Mouse (Mus musculus): ENCODE data around the gene R3hdml. TPM values are rescaled to one million over a fixed set of nuclear protein-coding genes. Genes with fewer than 3 reads are reported as not detected.

Gene R3hdml
- polyA plus RNA-seq, 1 experiment from 2014 or later: 0.27 TPM

DNA sequence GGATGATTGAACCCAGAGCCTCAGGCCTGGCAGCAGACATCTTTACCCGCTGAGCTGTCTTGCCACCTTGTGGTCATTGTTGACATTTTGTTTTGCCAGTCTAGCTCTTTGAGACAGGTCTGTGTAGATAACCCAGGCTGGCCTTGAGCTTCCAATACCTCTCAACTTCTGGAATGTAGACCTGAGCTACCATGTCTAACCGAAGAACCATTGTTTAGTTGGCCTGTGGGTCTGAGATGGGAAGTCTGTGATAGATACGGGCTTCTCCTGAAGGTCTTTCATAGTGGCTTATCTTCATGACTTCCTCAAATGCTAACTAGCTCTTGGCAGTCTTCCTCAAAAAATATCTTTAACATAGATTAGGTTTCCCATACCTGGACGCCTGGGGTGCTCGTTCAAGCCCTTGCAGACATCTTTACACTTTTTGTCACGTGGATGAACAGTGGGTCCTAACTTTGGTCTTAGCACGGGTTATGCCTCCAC, 33.7 kb downstream of the R3hdml start:
- 84% methylated on average over 7 of the region's 7 CpGs for WGBS
- Histone ChIP-seq H3K27ac (no peak overlapping the region), H3K9ac (no peak overlapping the region), H3K27me3 (peaks cover 3% of the 10 kb centered on the region; the same call in 1 of the 2 replicates), H3K4me2 (no peak overlapping the region), H3K36me3 (no peaks in the 10 kb centered on the region), H3K4me1 (no peaks in the 10 kb centered on the region), H3K4me3 (no peak overlapping the region), H3K9me3 (no peaks in the 10 kb centered on the region)
- ATAC-seq (ENCODE audit: insufficient number of reproducible peaks, low FRiP score, low TSS enrichment, low read depth): no peak

DNA sequence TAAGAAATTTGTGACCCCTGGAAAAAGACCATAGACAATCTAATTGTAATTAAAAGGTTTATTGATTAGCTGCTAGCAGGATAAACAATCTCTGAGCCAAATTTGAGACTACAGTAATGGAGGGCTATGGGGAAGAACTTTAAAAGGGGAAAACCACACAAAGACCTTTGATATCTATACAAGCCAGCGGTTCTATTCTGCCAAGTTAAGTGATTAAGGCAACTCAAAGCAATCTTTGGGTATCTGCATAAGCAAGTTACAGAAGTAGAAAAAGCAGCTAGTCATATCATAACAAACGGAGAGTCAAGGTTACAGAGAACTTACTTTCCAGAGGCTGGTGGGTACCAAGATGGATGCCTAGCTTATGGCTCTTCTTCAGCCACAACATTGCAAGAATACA, 35.4 kb downstream of the R3hdml start:
- Histone ChIP-seq H3K9me3 (no peaks in the 10 kb centered on the region), H3K4me1 (no peaks in the 10 kb centered on the region), H3K4me3 (no peak overlapping the region), H3K36me3 (no peaks in the 10 kb centered on the region), H3K9ac (no peak overlapping the region), H3K4me2 (no peak overlapping the region), H3K27ac (no peak overlapping the region), H3K27me3 (peaks cover 3% of the 10 kb centered on the region; the same call in 1 of the 2 replicates)
- 88% methylated on average over 2 of the region's 2 CpGs for WGBS
- ATAC-seq (ENCODE audit: insufficient number of reproducible peaks, low FRiP score, low TSS enrichment, low read depth): no peak

- no peak for ATAC-seq (ENCODE audit: insufficient number of reproducible peaks, low FRiP score, low TSS enrichment, low read depth)
- WGBS: 45% methylated on average over 8 of the region's 8 CpGs
- H3K36me3 ChIP-seq: no peaks in the 10 kb centered on the region
- H3K9ac ChIP-seq: no peak overlapping the region
- H3K9me3 ChIP-seq: no peaks in the 10 kb centered on the region
- no peak overlapping the region for H3K27ac ChIP-seq
- no peak overlapping the region for H3K4me2 ChIP-seq
- no peak overlapping the region for H3K4me3 ChIP-seq
- H3K27me3 ChIP-seq: peaks cover 7% of the 10 kb centered on the region; the same call in 1 of the 2 replicates
- H3K4me1 ChIP-seq: peaks cover 4% of the 10 kb centered on the region
These were observed 38.3 kb downstream of the R3hdml start for GRCm38 (mm10) chr2:163530418-163530817.

- H3K4me2 ChIP-seq: no peak overlapping the region
- WGBS: 16% methylated on average over 9 of the region's 9 CpGs
- H3K4me1 ChIP-seq: peaks cover 4% of the 10 kb centered on the region
- no peak overlapping the region for H3K27ac ChIP-seq
- H3K9ac ChIP-seq: no peak overlapping the region
- H3K36me3 ChIP-seq: no peaks in the 10 kb centered on the region
- no peak overlapping the region for H3K4me3 ChIP-seq
- peaks cover 14% of the 10 kb centered on the region; the same call in 1 of the 2 replicates for H3K27me3 ChIP-seq
- ATAC-seq (ENCODE audit: insufficient number of reproducible peaks, low FRiP score, low TSS enrichment, low read depth): no peak
- no peaks in the 10 kb centered on the region for H3K9me3 ChIP-seq
These were observed 39.8 kb downstream of the R3hdml start for GRCm38 (mm10) chr2:163531917-163532316.

DNA sequence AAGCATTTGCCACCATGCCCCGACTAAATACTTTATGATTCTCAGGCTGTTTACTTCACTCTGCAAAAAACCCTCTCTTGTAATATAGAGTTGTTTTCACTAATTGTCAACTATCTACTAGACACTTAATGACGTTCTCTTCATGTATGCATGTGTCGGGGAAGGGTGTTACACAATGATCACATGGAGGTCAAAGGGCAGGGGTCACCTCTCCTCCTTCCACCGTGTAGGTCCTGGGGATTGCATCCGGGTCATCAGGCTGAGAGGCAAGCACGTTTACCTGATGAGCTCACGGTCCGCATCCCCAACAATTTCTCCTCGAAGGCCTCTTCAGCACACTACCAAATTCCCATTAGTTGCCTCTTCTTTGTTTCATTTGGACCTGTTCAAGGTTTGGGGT, 41.1 kb downstream of the R3hdml start:
- Histone ChIP-seq H3K36me3 (no peaks in the 10 kb centered on the region), H3K4me3 (no peak overlapping the region), H3K9ac (no peak overlapping the region), H3K9me3 (no peaks in the 10 kb centered on the region), H3K4me2 (no peak overlapping the region), H3K27me3 (peaks cover 14% of the 10 kb centered on the region; the same call in 1 of the 2 replicates), H3K27ac (no peak overlapping the region), H3K4me1 (peaks cover 4% of the 10 kb centered on the region)
- no peak for ATAC-seq (ENCODE audit: insufficient number of reproducible peaks, low FRiP score, low TSS enrichment, low read depth)
- WGBS: 87% methylated on average over 9 of the region's 9 CpGs

- peaks cover 11% of the 10 kb centered on the region; the same call in 1 of the 2 replicates for H3K27me3 ChIP-seq
- no peak for ATAC-seq (ENCODE audit: insufficient number of reproducible peaks, low FRiP score, low TSS enrichment, low read depth)
- 0 out of 2 replicates have a peak overlapping the region, but pooled peaks have one; percentile 26 for H3K9ac ChIP-seq
These were observed 42.9 kb downstream of the R3hdml start for GRCm38 (mm10) chr2:163534958-163535524.

DNA sequence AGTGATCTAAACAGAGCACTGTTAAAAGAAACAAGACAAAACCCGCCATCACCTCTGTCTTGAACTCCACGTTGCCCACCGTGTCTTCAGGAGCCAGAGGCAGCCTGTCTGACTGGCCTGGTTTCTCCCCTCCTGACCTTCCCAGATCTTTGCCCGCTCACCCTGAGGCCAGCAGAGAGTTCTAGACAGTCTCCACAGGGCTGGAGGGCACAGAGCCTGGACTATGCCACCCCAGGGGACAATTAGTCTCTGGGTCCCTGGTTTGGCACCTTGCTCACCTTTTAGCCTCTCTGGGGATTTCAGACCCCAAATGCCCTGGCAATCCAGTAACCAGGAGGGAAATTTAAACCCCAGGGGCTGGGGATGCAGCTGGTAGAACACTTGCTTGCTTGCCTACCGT, 45.3 kb downstream of the R3hdml start:
- no peak overlapping the region for H3K9ac ChIP-seq
- ATAC-seq (ENCODE audit: insufficient number of reproducible peaks, low FRiP score, low TSS enrichment, low read depth): no peak
- no peaks in the 10 kb centered on the region for H3K36me3 ChIP-seq
- H3K4me2 ChIP-seq: no peak overlapping the region
- no peak overlapping the region for H3K27ac ChIP-seq
- WGBS: 73% methylated on average over 5 of the region's 5 CpGs
- no peaks in the 10 kb centered on the region for H3K9me3 ChIP-seq
- H3K27me3 ChIP-seq: peaks cover 11% of the 10 kb centered on the region; the same call in 1 of the 2 replicates
- H3K4me3 ChIP-seq: no peak overlapping the region
- H3K4me1 ChIP-seq: peaks cover 4% of the 10 kb centered on the region

More at GRCm38 (mm10) chr2:163534958-163535524, 42.9 kb downstream of the R3hdml start:
- Histone ChIP-seq H3K4me1 (peaks cover 4% of the 10 kb centered on the region), H3K9me3 (no peaks in the 10 kb centered on the region), H3K27ac (no peak overlapping the region), H3K36me3 (no peaks in the 10 kb centered on the region), H3K4me3 (peak overlapping the region; percentile 31), H3K4me2 (peak overlapping the region; percentile 62)
- WGBS: 8% methylated on average over 22 of the region's 22 CpGs

DNA sequence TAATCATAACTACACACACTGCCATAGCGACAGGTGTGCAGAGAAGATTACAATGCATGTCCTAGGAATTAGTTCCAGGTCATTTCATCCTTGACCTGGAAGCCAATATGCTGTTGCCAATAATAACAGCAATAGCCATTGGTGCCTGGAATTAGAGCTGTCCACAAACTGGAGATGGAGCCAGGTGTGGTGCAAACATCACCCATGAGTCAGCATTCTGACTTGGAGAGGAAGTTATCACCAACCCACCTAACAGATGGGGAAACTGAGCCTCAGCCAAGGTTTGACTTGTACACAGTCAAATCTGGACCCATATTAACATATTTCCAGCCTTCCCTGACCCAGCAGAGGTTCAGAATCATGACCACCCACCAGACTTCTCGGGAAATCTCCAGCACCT, 46.3 kb downstream of the R3hdml start:
- H3K27me3 ChIP-seq: peaks cover 7% of the 10 kb centered on the region; the same call in 1 of the 2 replicates
- no peak overlapping the region for H3K27ac ChIP-seq
- H3K36me3 ChIP-seq: no peaks in the 10 kb centered on the region
- WGBS: 84% methylated on average over 2 of the region's 2 CpGs
- H3K9me3 ChIP-seq: no peaks in the 10 kb centered on the region
- H3K9ac ChIP-seq: no peak overlapping the region
- H3K4me1 ChIP-seq: peaks cover 4% of the 10 kb centered on the region
- no peak overlapping the region for H3K4me3 ChIP-seq
- H3K4me2 ChIP-seq: no peak overlapping the region
- ATAC-seq (ENCODE audit: insufficient number of reproducible peaks, low FRiP score, low TSS enrichment, low read depth): no peak

DNA sequence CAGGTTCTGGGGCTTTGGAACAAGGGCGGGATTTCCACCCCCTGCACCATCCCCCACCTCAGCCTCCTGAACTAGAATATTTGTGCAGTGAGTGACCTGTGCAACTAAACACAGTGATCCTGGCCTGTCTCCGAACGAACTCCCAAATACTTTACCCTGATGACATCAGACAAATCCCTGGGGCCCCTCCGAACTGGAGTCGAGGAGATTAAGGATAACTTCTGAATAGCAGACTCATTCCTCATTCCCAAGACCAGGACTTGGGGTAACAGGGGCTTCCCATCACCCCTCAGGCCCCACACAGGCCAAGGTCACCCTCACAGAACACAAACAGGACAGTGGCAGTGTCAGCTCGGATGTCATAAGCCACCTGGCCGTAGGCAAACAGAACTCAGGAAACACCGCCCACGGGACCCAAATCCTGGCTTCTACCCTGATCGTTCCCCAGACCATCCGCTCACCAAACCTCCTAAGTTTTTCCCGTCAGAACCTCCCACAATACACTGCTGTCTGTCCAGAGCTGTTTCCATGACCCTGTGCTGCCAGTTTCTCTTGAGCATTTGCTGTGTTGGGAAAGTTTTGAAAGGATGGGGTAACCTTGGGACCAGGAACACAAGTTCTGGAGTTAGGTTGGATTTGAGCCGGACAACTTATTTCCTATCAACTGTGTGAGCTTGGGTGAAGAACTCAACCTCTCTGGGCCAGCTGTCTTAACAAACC, 47.4 kb downstream of the R3hdml start:
- no peak for ATAC-seq (ENCODE audit: insufficient number of reproducible peaks, low FRiP score, low TSS enrichment, low read depth)
- Histone ChIP-seq H3K4me2 (no peak overlapping the region), H3K4me1 (peaks cover 4% of the 10 kb centered on the region), H3K36me3 (no peaks in the 10 kb centered on the region), H3K27me3 (peaks cover 7% of the 10 kb centered on the region; the same call in 1 of the 2 replicates), H3K27ac (no peak overlapping the region), H3K9ac (no peak overlapping the region), H3K4me3 (no peak overlapping the region), H3K9me3 (no peaks in the 10 kb centered on the region)
- WGBS: 74% methylated on average over 13 of the region's 13 CpGs

- ATAC-seq (ENCODE audit: insufficient number of reproducible peaks, low FRiP score, low TSS enrichment, low read depth): no peak
- WGBS: 74% methylated on average over 9 of the region's 9 CpGs
- Histone ChIP-seq H3K4me3 (no peak overlapping the region), H3K9ac (no peak overlapping the region), H3K4me2 (no peak overlapping the region), H3K4me1 (no peaks in the 10 kb centered on the region), H3K36me3 (no peaks in the 10 kb centered on the region), H3K27me3 (peaks cover 7% of the 10 kb centered on the region; the same call in 1 of the 2 replicates), H3K27ac (no peak overlapping the region), H3K9me3 (no peaks in the 10 kb centered on the region)
These were observed 48.4 kb downstream of the R3hdml start for GRCm38 (mm10) chr2:163540231-163541117.

- 72% methylated on average over 10 of the region's 10 CpGs for WGBS
- H3K4me3 ChIP-seq: no peak overlapping the region
- H3K9ac ChIP-seq: no peak overlapping the region
- no peaks in the 10 kb centered on the region for H3K27me3 ChIP-seq
- no peak overlapping the region for H3K4me2 ChIP-seq
- H3K4me1 ChIP-seq: no peaks in the 10 kb centered on the region
- H3K27ac ChIP-seq: no peak overlapping the region
- no peaks in the 10 kb centered on the region for H3K9me3 ChIP-seq
- no peak for ATAC-seq (ENCODE audit: insufficient number of reproducible peaks, low FRiP score, low TSS enrichment, low read depth)
- no peaks in the 10 kb centered on the region for H3K36me3 ChIP-seq
These were observed 49.6 kb downstream of the R3hdml start for GRCm38 (mm10) chr2:163541568-163542182.
